Mouse (Mus musculus) midbrain, postnatal 0 days (tissue): ENCODE measurements around the gene Zc3h12a. TPM values are rescaled to one million over a fixed set of nuclear protein-coding genes. Genes with fewer than 3 reads are reported as not detected.

Experiments used
- ATAC-seq: fragments of 200-750 bp; cut with Nextera tagmentation; 2 replicates; pipeline ENCODE4 v1.8.0; 2017; ENCODE audit warnings: moderate number of reproducible peaks, mild to moderate bottlenecking, moderate TSS enrichment, moderate library complexity; ENCODE audit not compliant: low FRiP score
- DNase-seq: peaks from one replicate; pipeline ENCODE4 v3.0.0-alpha.2; 2015; ENCODE audit warnings: low spot score
- H3K27ac ChIP-seq: fragments of 300-500 bp; sonication (generic); 2 replicates; pipeline ENCODE4 v1.5.1; 2014; ENCODE audit warnings: low read depth, mild to moderate bottlenecking, low read length, mixed read lengths
- H3K27me3 ChIP-seq: fragments of 300-500 bp; sonication (generic); 2 replicates; pipeline ENCODE4 v1.6.1; 2014; ENCODE audit warnings: low read length, control low read depth, mixed read lengths; ENCODE audit not compliant: insufficient read depth
- H3K36me3 ChIP-seq: fragments of 300-500 bp; sonication (generic); 2 replicates; pipeline ENCODE4 v1.6.1; 2014; ENCODE audit warnings: low read length, control low read depth, mixed read lengths; ENCODE audit not compliant: insufficient read depth
- H3K4me1 ChIP-seq: fragments of 300-500 bp; sonication (generic); 2 replicates; pipeline ENCODE4 v1.6.1; 2014; ENCODE audit warnings: mild to moderate bottlenecking, control low read depth, antibody characterized with exemption, low read length, mixed read lengths; ENCODE audit not compliant: insufficient read depth
- H3K4me2 ChIP-seq: fragments of 300-500 bp; sonication (generic); 2 replicates; pipeline ENCODE4 v1.6.1; 2014; ENCODE audit warnings: low read depth, mild to moderate bottlenecking, low read length, mixed read lengths; ENCODE audit not compliant: poor library complexity, severe bottlenecking
- H3K4me3 ChIP-seq: fragments of 300-500 bp; sonication (generic); 2 replicates; pipeline ENCODE4 v1.5.1; 2014; ENCODE audit warnings: low read depth, mild to moderate bottlenecking, low read length, moderate library complexity
- H3K9ac ChIP-seq: fragments of 300-500 bp; sonication (generic); replicated peaks from 2 replicates; pipeline ENCODE4 v1.6.1; 2014; ENCODE audit warnings: mild to moderate bottlenecking, low read length, moderate library complexity, mixed read lengths; ENCODE audit not compliant: poor library complexity, severe bottlenecking
- H3K9me3 ChIP-seq: fragments of 300-500 bp; sonication (generic); 2 replicates; pipeline ENCODE4 v1.6.1; 2016; ENCODE audit warnings: low read length, control low read depth
- CTCF ChIP-seq: IDR thresholded peaks from 2 replicates; pipeline ENCODE4 v1.5.1; 2016; ENCODE audit warnings: antibody characterized with exemption, mild to moderate bottlenecking
- WGBS: fragments of 180-500 bp; shearing (Covaris S2); extraction: QIAGEN DNeasy Blood & Tissue Kit; methylation state at CpG from one replicate; pipeline ENCODE4 v1.1.7; 2014; 5-methylcytosine and 5-hydroxymethylcytosine counted together
- polyA plus RNA-seq: library from polyadenylated mRNA; unstranded; fragments of >200 nt; fragmentation: Nextera tagmentation; extraction: Ambion mirVana; gene quantifications from 2 replicates; pipeline ENCODE4 v1.2.1, GENCODE M21; 2015
- total RNA-seq: library from RNA; depleted of rRNA; stranded (reverse); fragments of >200 nt; gene quantifications from 2 replicates; pipeline ENCODE4 v1.2.3, GENCODE M21; 2014

Gene Zc3h12a
- total and polyA plus RNA-seq, 2 experiments from 2014 or later: 0.12 to 0.88 TPM

DNA sequence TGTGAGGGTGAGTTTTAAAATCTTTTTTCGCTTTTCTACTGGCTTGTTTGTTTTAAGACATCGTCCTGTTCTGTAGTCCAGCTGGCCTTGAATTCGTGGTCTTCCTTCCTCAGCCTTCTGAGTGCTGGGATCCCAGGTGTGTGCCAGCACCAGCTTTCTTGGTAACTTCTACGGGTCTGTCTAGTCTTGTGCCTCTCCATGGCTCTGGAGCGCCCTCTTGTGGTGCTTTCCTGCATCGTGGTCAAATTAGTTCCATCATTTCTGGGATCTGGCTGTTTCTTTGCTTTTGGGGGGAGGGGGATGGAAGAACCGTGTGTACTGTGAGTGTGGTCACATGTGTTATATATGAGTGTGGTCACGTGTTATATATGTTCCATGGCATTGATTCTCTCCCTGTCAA lies 28.2 kb downstream of the Zc3h12a start:
- WGBS: 8% methylated on average over 8 of the region's 8 CpGs
- Histone ChIP-seq H3K9me3 (no peaks in the 10 kb centered on the region), H3K27me3 (no peaks in the 10 kb centered on the region), H3K9ac (no peak overlapping the region), H3K27ac (no peak overlapping the region), H3K4me3 (no peak overlapping the region), H3K4me2 (no peak overlapping the region), H3K36me3 (peaks cover 13% of the 10 kb centered on the region), H3K4me1 (no peaks in the 10 kb centered on the region)
- DNase-seq: peak; percentile 81
- TF ChIP-seq CTCF: peak; percentile 98
- ATAC-seq: peak; percentile 58

- Histone ChIP-seq H3K4me2 (no peak overlapping the region), H3K4me3 (no peak overlapping the region), H3K9ac (no peak overlapping the region), H3K27me3 (no peaks in the 10 kb centered on the region), H3K27ac (no peak overlapping the region), H3K9me3 (no peaks in the 10 kb centered on the region), H3K4me1 (no peaks in the 10 kb centered on the region), H3K36me3 (peaks cover 9% of the 10 kb centered on the region; the same call in 1 of the 2 replicates)
- no peak for ATAC-seq
- 83% methylated on average over 4 of the region's 4 CpGs for WGBS
- no peak for DNase-seq
- TF ChIP-seq CTCF: no peak
These were observed 30.2 kb downstream of the Zc3h12a start for GRCm38 (mm10) chr4:125097412-125097811.

GRCm38 (mm10) chr4:125096066-125096465 lies 31.6 kb downstream of the Zc3h12a start:
- H3K4me2 ChIP-seq: no peak overlapping the region
- ATAC-seq: no peak
- no peaks in the 10 kb centered on the region for H3K9me3 ChIP-seq
- H3K36me3 ChIP-seq: peaks cover 18% of the 10 kb centered on the region; the same call in 1 of the 2 replicates
- no peak for DNase-seq
- no peaks in the 10 kb centered on the region for H3K4me1 ChIP-seq
- H3K27me3 ChIP-seq: no peaks in the 10 kb centered on the region
- no peak overlapping the region for H3K9ac ChIP-seq
- WGBS: 97% methylated on average over 5 of the region's 5 CpGs
- H3K4me3 ChIP-seq: no peak overlapping the region
- no peak for TF ChIP-seq CTCF
- H3K27ac ChIP-seq: no peak overlapping the region

GRCm38 (mm10) chr4:125093031-125093430 lies 34.6 kb downstream of the Zc3h12a start:
- no peak overlapping the region for H3K27ac ChIP-seq
- H3K9me3 ChIP-seq: no peaks in the 10 kb centered on the region
- H3K27me3 ChIP-seq: no peaks in the 10 kb centered on the region
- DNase-seq (no peak), ATAC-seq (no peak)
- no peaks in the 10 kb centered on the region for H3K4me1 ChIP-seq
- H3K36me3 ChIP-seq: peaks cover 36% of the 10 kb centered on the region
- TF ChIP-seq CTCF: no peak
- WGBS: 92% methylated on average over 5 of the region's 5 CpGs
- H3K9ac ChIP-seq: no peak overlapping the region
- H3K4me3 ChIP-seq: no peak overlapping the region
- H3K4me2 ChIP-seq: no peak overlapping the region

- Histone ChIP-seq H3K27ac (peak overlapping the region; percentile 97), H3K4me1 (no peaks in the 10 kb centered on the region), H3K4me2 (peak overlapping the region; percentile 68), H3K9me3 (no peaks in the 10 kb centered on the region), H3K9ac (peak overlapping the region; percentile 90), H3K27me3 (no peaks in the 10 kb centered on the region), H3K4me3 (peak overlapping the region; percentile 93), H3K36me3 (peaks cover 25% of the 10 kb centered on the region)
- TF ChIP-seq CTCF: no peak
- peak; percentile 86 for ATAC-seq
- peak; percentile 74 for DNase-seq
- under 1% methylated on average over 31 of the region's 45 CpGs for WGBS
These were observed 42.2 kb downstream of the Zc3h12a start for GRCm38 (mm10) chr4:125085346-125085841.

GRCm38 (mm10) chr4:125084403-125085345 lies 43.0 kb downstream of the Zc3h12a start, which contains the start of gene Meaf6:
TSS of gene Meaf6 (plus strand) at chr4:125085134.
- peak; percentile 80 for TF ChIP-seq CTCF
- Histone ChIP-seq H3K4me2 (peak within 1 kb of the TSS; percentile 68), H3K4me3 (peak within 1 kb of the TSS; percentile 93), H3K9ac (peak within 1 kb of the TSS; percentile 90), H3K4me1 (no peaks in the 10 kb centered on the region), H3K36me3 (peaks cover 18% of the 10 kb centered on the region), H3K27me3 (no peaks in the 10 kb centered on the region), H3K27ac (peak within 1 kb of the TSS; percentile 97), H3K9me3 (no peaks in the 10 kb centered on the region)
- ATAC-seq (peak; percentile 88), DNase-seq (peak; percentile 89)
- 1% methylated on average over 63 of the region's 63 CpGs for WGBS
